Mouse (Mus musculus) cerebellum, adult 2 months (tissue): Measurements from ENCODE around the gene Crybb2.

Source experiments
- CTCF ChIP-seq: fragments of 200-500 bp; IDR thresholded peaks from 2 replicates; pipeline ENCODE4 v1.5.1; 2011; ENCODE audit warnings: low read depth, mild to moderate bottlenecking, control low read depth, low read length, moderate library complexity, borderline replicate concordance; ENCODE audit not compliant: insufficient read depth
- POLR2A ChIP-seq: fragments of 200-500 bp; IDR thresholded peaks from 2 replicates; pipeline ENCODE4 v1.6.1; 2011; ENCODE audit warnings: low read length, control low read depth, borderline replicate concordance; ENCODE audit not compliant: insufficient read depth

DNA sequence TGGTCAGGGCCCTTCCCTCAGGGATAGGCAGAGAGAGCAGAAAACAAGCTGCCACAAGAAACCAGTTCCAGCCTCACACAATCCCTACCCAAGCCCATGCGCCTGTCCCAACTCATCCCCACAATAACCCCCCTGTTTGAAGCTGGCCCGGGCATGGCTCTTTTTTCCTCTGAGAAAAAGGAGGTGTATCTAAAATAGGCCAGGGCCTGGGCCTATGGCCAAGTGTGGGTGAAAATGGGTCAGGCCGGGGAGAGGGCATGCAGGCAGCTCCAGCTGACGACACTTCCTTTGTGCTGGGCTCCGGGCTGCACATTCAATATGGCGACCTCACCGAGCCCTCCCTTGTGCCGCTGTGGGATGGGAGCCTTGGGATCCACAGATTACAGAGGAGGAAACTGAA, 26.4 kb downstream of the Crybb2 start:
- TF ChIP-seq CTCF (no peak), POLR2A (no peak)
